Mouse (Mus musculus): ENCODE measurements around the gene Gnai3. TPM values are rescaled to one million over a fixed set of nuclear protein-coding genes. Genes with fewer than 3 reads are reported as not detected.
A peak's percentile ranks its signal among the peaks of the same experiment; 100 is the strongest.

Gene Gnai3
- polyA plus RNA-seq, 1 experiment: 20.7 TPM

DNA sequence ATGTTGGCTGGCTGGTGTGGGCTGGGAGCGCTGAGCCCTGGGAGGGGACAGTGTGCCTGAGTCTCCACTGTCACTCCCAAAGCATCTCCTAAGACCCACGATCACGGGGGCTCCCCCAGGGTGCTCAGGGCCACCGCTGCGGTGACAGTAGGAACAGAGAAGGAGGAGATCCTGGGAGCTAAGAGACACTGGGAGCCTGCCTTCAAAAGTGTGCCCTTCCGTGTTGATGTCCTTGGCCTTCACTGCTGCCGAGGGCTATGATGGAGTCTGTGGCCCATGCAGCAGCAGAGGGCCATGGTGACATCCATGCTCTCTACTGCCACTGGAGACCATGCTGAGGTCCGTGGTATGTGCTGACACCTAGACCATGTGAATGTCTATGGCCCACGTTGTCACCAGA, 80.4 kb downstream of the Gnai3 start:
- no peak overlapping the region for H3K4me3 ChIP-seq (ENCODE audit: insufficient read depth, low read depth, low read length)
- H3K4me1 ChIP-seq (ENCODE audit: control insufficient read depth, insufficient read depth, insufficient read length, low read length): no peaks in the 10 kb centered on the region
- no peak overlapping the region for H3K27ac ChIP-seq (replicated peaks; ENCODE audit: low read depth, low read length)

- Histone ChIP-seq H3K4me3 (ENCODE audit: insufficient read depth, low read depth, low read length) (no peak overlapping the region), H3K4me1 (ENCODE audit: control insufficient read depth, insufficient read depth, insufficient read length, low read length) (no peaks in the 10 kb centered on the region)
Measured at GRCm38 (mm10) chr3:108064672-108065071, 81.3 kb downstream of the Gnai3 start.

DNA sequence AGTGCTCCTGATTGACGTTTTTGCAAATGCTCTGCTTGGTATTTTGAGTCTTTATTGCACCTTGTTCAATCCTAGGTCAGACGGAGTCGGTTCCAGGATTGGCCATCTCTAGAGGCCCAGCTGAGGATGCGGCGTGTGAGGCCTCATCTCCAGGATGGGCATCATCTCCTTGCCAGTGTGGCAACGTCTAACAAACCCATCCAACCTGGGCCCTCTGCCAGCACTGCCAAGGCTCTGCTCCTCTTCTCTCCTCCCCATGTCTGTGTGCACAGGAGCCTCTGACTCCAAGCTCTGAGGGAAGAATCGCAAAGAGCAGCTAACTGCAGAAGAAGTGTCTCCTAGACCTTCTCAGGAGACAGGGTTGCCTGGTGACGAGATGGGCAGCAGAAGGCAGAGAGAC, 83.3 kb downstream of the Gnai3 start:
- Histone ChIP-seq H3K4me1 (ENCODE audit: control insufficient read depth, insufficient read depth, insufficient read length, low read length) (no peaks in the 10 kb centered on the region), H3K4me3 (ENCODE audit: insufficient read depth, low read depth, low read length) (no peak overlapping the region), H3K27ac (replicated peaks; ENCODE audit: low read depth, low read length) (no peak overlapping the region)

More at GRCm38 (mm10) chr3:108064672-108065071, 81.3 kb downstream of the Gnai3 start:
- H3K27ac ChIP-seq (replicated peaks; ENCODE audit: low read depth, low read length): no peak overlapping the region

- Histone ChIP-seq H3K4me3 (ENCODE audit: insufficient read depth, low read depth, low read length) (peak overlapping the region; percentile 28; the same call in 1 of the 2 replicates), H3K4me1 (ENCODE audit: control insufficient read depth, insufficient read depth, insufficient read length, low read length) (no peaks in the 10 kb centered on the region), H3K27ac (replicated peaks; ENCODE audit: low read depth, low read length) (no peak overlapping the region)
Measured at GRCm38 (mm10) chr3:108061420-108061819, 84.5 kb downstream of the Gnai3 start.

Other genes with a start within 250 kb of the Gnai3 start
- gene Gstm7, start 214.3 kb downstream of the Gnai3 start, polyA plus RNA-seq (2012; ENCODE audit: insufficient read depth, insufficient read length, missing spikeins): 10.3 and 15.8 TPM in 2 replicates
- 3.1 and 7.9 TPM in 2 replicates for gene Gstm6, start 202.4 kb downstream of the Gnai3 start, polyA plus RNA-seq (2012; ENCODE audit: insufficient read depth, insufficient read length, missing spikeins)
- gene Gstm3, start 176.9 kb downstream of the Gnai3 start, polyA plus RNA-seq (2012; ENCODE audit: insufficient read depth, insufficient read length, missing spikeins): not detected in 2 replicates
- gene Gstm2, start 159.7 kb downstream of the Gnai3 start, polyA plus RNA-seq (2012; ENCODE audit: insufficient read depth, insufficient read length, missing spikeins): 116 and 122 TPM in 2 replicates
- gene Gstm1, start 128.2 kb downstream of the Gnai3 start, polyA plus RNA-seq (2012; ENCODE audit: insufficient read depth, insufficient read length, missing spikeins): 393 and 398 TPM in 2 replicates
- 17.4 and 30.2 TPM in 2 replicates for gene Gstm4, start 101.3 kb downstream of the Gnai3 start, polyA plus RNA-seq (2012; ENCODE audit: insufficient read depth, insufficient read length, missing spikeins)
- gene Ampd2, start 59.5 kb downstream of the Gnai3 start, polyA plus RNA-seq (2012; ENCODE audit: insufficient read depth, insufficient read length, missing spikeins): 13.5 and 16.4 TPM in 2 replicates
- gene Gnat2, start 53.4 kb downstream of the Gnai3 start, polyA plus RNA-seq (2012; ENCODE audit: insufficient read depth, insufficient read length, missing spikeins): not detected in 2 replicates
- not detected in 2 replicates for gene Gpr61, start 8.7 kb upstream of the Gnai3 start, polyA plus RNA-seq (2012; ENCODE audit: insufficient read depth, insufficient read length, missing spikeins)
- 5.8 and 10.1 TPM in 2 replicates for gene Amigo1, start 40.2 kb upstream of the Gnai3 start, polyA plus RNA-seq (2012; ENCODE audit: insufficient read depth, insufficient read length, missing spikeins)
- 3.5 and 4.8 TPM in 2 replicates for gene Cyb561d1, start 55.1 kb upstream of the Gnai3 start, polyA plus RNA-seq (2012; ENCODE audit: insufficient read depth, insufficient read length, missing spikeins)
- 0.91 and 2.4 TPM in 2 replicates for gene Atxn7l2, start 64.8 kb upstream of the Gnai3 start, polyA plus RNA-seq (2012; ENCODE audit: insufficient read depth, insufficient read length, missing spikeins)
- 2.7 and 3.9 TPM in 2 replicates for gene Sypl2, start 80.5 kb upstream of the Gnai3 start, polyA plus RNA-seq (2012; ENCODE audit: insufficient read depth, insufficient read length, missing spikeins)
- gene Psma5, start 110.8 kb upstream of the Gnai3 start, polyA plus RNA-seq (2012; ENCODE audit: insufficient read depth, insufficient read length, missing spikeins): 99.2 and 140 TPM in 2 replicates
- 53.0 and 68.1 TPM in 2 replicates for gene Sort1, start 137.9 kb upstream of the Gnai3 start, polyA plus RNA-seq (2012; ENCODE audit: insufficient read depth, insufficient read length, missing spikeins)
- gene Mybphl, start 218.8 kb upstream of the Gnai3 start, polyA plus RNA-seq (2012; ENCODE audit: insufficient read depth, insufficient read length, missing spikeins): not detected in 2 replicates
- gene Psrc1, start 237.7 kb upstream of the Gnai3 start, polyA plus RNA-seq (2012; ENCODE audit: insufficient read depth, insufficient read length, missing spikeins): not detected in 2 replicates